ENCODE assay signal across 13 mouse cellular contexts in the genomic region with DNA sequence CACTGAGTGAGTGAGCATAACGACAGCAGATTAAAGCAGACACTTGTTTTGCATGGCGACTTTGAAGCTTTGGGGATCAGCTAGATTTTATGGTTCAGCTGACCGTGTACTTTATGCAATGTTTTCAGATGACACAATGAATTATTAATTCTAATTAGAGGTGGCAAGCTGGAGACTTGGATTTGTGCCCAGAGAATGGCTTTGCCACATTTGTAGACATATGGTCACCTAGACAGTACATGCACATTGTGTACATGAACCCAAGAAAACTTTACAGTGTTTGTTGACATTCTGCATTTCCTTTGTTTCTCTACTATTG. TPM values are rescaled to one million over a fixed set of nuclear protein-coding genes. Genes with fewer than 3 reads are reported as not detected.
DNase-seq lines count a peak whose midpoint lies in the region; ATAC-seq lines count a peak whose summit lies in the region.
"Had no signal": no experiment of that assay in that cellular context is flagged by ENCODE, and none has a peak within 500 bp of the region (broad histone marks: within the 10 kb centered on the region; RNA-seq: fewer than 3 reads in every experiment).

No protein-coding gene starts in this region.

- peaks cover 9% of the 10 kb centered on the region; the same call in 1 of the 2 replicates for H3K4me1 ChIP-seq in hindbrain, embryonic 13.5 days (replicated peaks)
- H3K4me1 ChIP-seq in hindbrain, embryonic 10.5 days (replicated peaks) = no peaks in the 10 kb centered on the region
- H3K4me1 ChIP-seq in midbrain, embryonic 14.5 days (ENCODE audit: control insufficient read depth, insufficient read depth, low read length) = peaks cover 11% of the 10 kb centered on the region
- H3K4me1 ChIP-seq: embryonic facial prominence, embryonic 12.5 days; limb, embryonic 15.5 days had no signal

- 32% methylated on average over 3 of the region's 3 CpGs for WGBS in hindbrain, embryonic 13.5 days
- WGBS in hindbrain, embryonic 10.5 days = 79% methylated on average over 3 of the region's 3 CpGs
- 10% methylated on average over 3 of the region's 3 CpGs for WGBS in midbrain, embryonic 14.5 days

- no peak for DNase-seq in hindbrain, embryonic 10.5 days (ENCODE audit: low spot score)
- peak; percentile 85 for DNase-seq in brain, adult 2 months (ENCODE audit: low read depth, low spot score)
- peak; percentile 86 to 89 for DNase-seq in cerebellum, postnatal 10 days
- DNase-seq in midbrain, embryonic 14.5 days = peak; percentile 70
- DNase-seq in urinary bladder, postnatal 10 days (ENCODE audit: low spot score) = no peak
- DNase-seq in layer of hippocampus, adult 9-10 months (ENCODE audit: low spot score) = no peak
- DNase-seq in embryo, embryonic 10.5 days (ENCODE audit: low spot score) = no peak
- DNase-seq: B cell, adult 2 months; heart, adult 2 months had no signal

- no peaks in the 10 kb centered on the region for H3K27me3 ChIP-seq in hindbrain, embryonic 13.5 days
- H3K27me3 ChIP-seq in hindbrain, embryonic 10.5 days (ENCODE audit: insufficient read depth, poor library complexity, severe bottlenecking) = no peaks in the 10 kb centered on the region
- no peaks in the 10 kb centered on the region for H3K27me3 ChIP-seq in midbrain, embryonic 14.5 days (ENCODE audit: control insufficient read depth, insufficient read depth, low read length)
- H3K27me3 ChIP-seq: embryonic facial prominence, embryonic 12.5 days; limb, embryonic 15.5 days had no signal

- H3K36me3 ChIP-seq in hindbrain, embryonic 13.5 days = no peaks in the 10 kb centered on the region
- H3K36me3 ChIP-seq in hindbrain, embryonic 10.5 days = no peaks in the 10 kb centered on the region
- no peaks in the 10 kb centered on the region for H3K36me3 ChIP-seq in midbrain, embryonic 14.5 days (ENCODE audit: control insufficient read depth, insufficient read depth, low read length)
- H3K36me3 ChIP-seq: embryonic facial prominence, embryonic 12.5 days; G1E; limb, embryonic 15.5 days had no signal

- peak; percentile 82 for ATAC-seq in hindbrain, embryonic 13.5 days (ENCODE audit: low FRiP score)
- ATAC-seq in midbrain, embryonic 14.5 days (ENCODE audit: low FRiP score, low TSS enrichment) = peak; percentile 78; the same call in 1 of the 2 replicates

- no peaks in the 10 kb centered on the region for H3K9me3 ChIP-seq in hindbrain, embryonic 13.5 days
- no peaks in the 10 kb centered on the region for H3K9me3 ChIP-seq in hindbrain, embryonic 10.5 days
- H3K9me3 ChIP-seq in midbrain, embryonic 14.5 days (ENCODE audit: control insufficient read depth, low read length) = no peaks in the 10 kb centered on the region
- H3K9me3 ChIP-seq: embryonic facial prominence, embryonic 12.5 days; G1E; limb, embryonic 15.5 days had no signal

- H3K27ac ChIP-seq in hindbrain, embryonic 13.5 days = no peak overlapping the region
- no peak overlapping the region for H3K27ac ChIP-seq in hindbrain, embryonic 10.5 days
- no peak overlapping the region for H3K27ac ChIP-seq in midbrain, embryonic 14.5 days (replicated peaks; ENCODE audit: low read depth, low read length)
- H3K27ac ChIP-seq: embryonic facial prominence, embryonic 12.5 days; heart, adult 2 months; limb, embryonic 15.5 days had no signal

- H3K4me2 ChIP-seq in hindbrain, embryonic 13.5 days = no peak overlapping the region
- H3K4me2 ChIP-seq in midbrain, embryonic 14.5 days (ENCODE audit: low read length) = no peak overlapping the region
- H3K4me2 ChIP-seq: embryonic facial prominence, embryonic 12.5 days; limb, embryonic 15.5 days had no signal

- H3K4me3 ChIP-seq in hindbrain, embryonic 13.5 days = no peak overlapping the region
- H3K4me3 ChIP-seq in hindbrain, embryonic 10.5 days = no peak overlapping the region
- H3K4me3 ChIP-seq in midbrain, embryonic 14.5 days (replicated peaks; ENCODE audit: low read depth, low read length) = no peak overlapping the region
- H3K4me3 ChIP-seq: embryonic facial prominence, embryonic 12.5 days; heart, adult 2 months; limb, embryonic 15.5 days had no signal

- H3K9ac ChIP-seq in hindbrain, embryonic 13.5 days = no peak overlapping the region
- no peak overlapping the region for H3K9ac ChIP-seq in midbrain, embryonic 14.5 days (replicated peaks; ENCODE audit: low read length)
- H3K9ac ChIP-seq: embryonic facial prominence, embryonic 12.5 days; limb, embryonic 15.5 days had no signal

RNA-seq across cellular contexts. Expression of gene Tmem229a, which starts 57.1 kb away (rescaled TPM):
- 2.0 TPM in 2 replicates for polyA plus RNA-seq in hindbrain, embryonic 13.5 days (2015; fragmentation: Nextera tagmentation; extraction: Ambion mirVana)
- 0.63 and 0.88 TPM in 2 replicates for polyA plus RNA-seq in hindbrain, embryonic 10.5 days (2016; fragmentation: Nextera tagmentation; extraction: Ambion mirVana)
- 4.4 TPM in 2 replicates for polyA plus RNA-seq in midbrain, embryonic 14.5 days (2014; fragmentation: Nextera tagmentation; extraction: Ambion mirVana)
- polyA plus RNA-seq: G1E had no signal

Comparison
In these comparisons a context has a peak if more than half of its experiments do, and no peak if none do; other contexts are left out.
1. DNase-seq: peak in brain, adult 2 months (single experiment), cerebellum, postnatal 10 days (2 of 2) and midbrain, embryonic 14.5 days (single experiment); none in hindbrain, embryonic 10.5 days (single experiment), urinary bladder, postnatal 10 days (single experiment), layer of hippocampus, adult 9-10 months (single experiment) and embryo, embryonic 10.5 days (single experiment).